Mouse (Mus musculus): ENCODE results near the gene Ncf4. TPM values are rescaled to one million over a fixed set of nuclear protein-coding genes. Genes with fewer than 3 reads are reported as not detected.

The Ncf4 gene
- 1.5 and 2.2 TPM in 2 replicates for polyA plus RNA-seq (2015; fragmentation: Nextera tagmentation; extraction: Ambion mirVana)

DNA sequence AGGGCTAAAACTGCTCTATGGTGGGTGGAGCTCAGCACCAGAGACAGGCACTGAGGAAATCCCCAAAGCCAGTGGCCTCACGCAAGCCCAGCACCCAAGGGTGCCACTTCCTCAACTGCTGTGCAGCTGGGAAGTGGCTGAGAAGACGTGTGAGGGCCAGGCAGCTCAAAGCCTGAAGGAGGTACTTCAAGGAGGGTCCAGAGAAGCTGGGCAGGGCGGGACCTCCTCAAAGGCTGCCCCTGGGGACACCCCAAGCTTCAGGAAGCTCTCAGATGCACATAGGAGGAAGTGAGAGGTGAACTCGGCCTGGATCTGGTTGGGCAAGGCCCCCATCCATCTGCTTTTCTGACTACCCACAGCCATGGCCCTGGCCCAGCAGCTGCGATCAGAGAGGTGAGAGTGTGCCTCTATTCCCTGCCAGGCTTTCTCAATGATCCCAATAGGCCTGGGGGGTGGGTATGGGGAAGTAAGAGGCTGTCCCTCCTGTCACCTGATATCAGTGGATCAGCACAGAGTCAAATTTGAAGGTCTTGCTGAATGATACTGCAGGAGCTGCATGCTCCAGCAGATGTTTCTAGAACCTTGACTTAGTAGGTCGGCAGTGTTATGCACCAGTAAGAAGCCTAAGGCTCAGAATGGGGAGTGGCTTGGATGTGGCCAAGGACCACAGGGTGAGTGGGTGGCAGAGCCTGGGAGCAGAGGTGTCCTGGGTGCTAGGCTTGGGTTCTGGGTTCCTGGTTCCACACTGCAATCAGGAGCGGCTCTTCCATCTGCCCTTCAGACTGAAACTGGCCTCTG, at the start of gene Ncf4:
Gene Ncf4, plus strand, starts transcription at position 107 of the 798 bp plus-strand sequence.
- H3K9me3 ChIP-seq, result no peaks in the 10 kb centered on the region
- 75% methylated on average over 7 of the region's 7 CpGs for WGBS
- H3K4me1 ChIP-seq (replicated peaks), result no peaks in the 10 kb centered on the region
- no peak within 1 kb of the TSS for H3K9ac ChIP-seq
- H3K4me2 ChIP-seq, result no peak within 1 kb of the TSS
- no peak for ATAC-seq (ENCODE audit: low FRiP score)
- peaks cover 11% of the 10 kb centered on the region; the same call in 1 of the 2 replicates for H3K27me3 ChIP-seq
- H3K27ac ChIP-seq, result no peak within 1 kb of the TSS
- no peak within 1 kb of the TSS for H3K4me3 ChIP-seq
- no peaks in the 10 kb centered on the region for H3K36me3 ChIP-seq

DNA sequence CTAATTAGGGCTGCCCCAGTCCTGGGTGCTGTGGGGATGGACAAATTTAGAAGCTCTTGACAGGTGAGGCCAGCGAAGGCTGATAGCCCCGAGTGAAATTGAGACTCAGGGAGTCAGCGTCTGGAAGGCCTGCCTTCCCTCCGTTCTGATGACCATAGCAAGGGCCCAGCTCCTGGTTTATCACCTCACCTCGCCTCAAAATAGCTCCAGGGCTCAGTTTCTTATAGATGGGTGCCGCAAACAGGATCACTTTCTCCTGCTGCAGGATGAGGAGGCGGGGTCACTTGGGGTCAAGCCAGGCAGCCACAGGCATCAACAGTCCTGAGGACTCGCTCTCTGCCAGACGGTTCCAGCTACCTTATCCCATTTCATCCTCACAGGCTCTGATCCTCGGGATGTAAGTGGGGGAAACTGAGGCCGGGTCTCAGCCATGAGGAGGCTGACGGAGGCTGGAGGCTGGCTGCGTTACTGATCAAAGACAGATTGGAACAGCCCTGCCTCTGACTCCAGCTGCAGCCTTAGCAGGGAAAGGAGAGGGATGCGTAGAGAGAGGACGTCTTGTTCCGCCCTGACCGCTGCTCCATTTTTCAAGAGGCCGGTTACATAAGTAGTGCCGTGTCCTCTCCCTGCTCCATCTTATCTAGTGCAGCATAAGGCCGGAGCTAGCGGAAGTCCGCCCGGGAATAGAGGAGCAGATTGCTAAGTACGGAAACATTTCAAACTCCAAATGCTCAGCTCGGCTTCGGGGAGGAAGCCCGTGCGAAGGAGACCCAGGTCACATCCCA, 49.3 kb upstream of the Ncf4 start:
- Histone ChIP-seq H3K4me3 (no peak overlapping the region), H3K9me3 (no peaks in the 10 kb centered on the region), H3K36me3 (no peaks in the 10 kb centered on the region), H3K4me1 (replicated peaks) (no peaks in the 10 kb centered on the region), H3K27ac (no peak overlapping the region), H3K9ac (no peak overlapping the region), H3K27me3 (peaks cover 18% of the 10 kb centered on the region; the same call in 1 of the 2 replicates), H3K4me2 (no peak overlapping the region)
- no peak for ATAC-seq (ENCODE audit: low FRiP score)
- 78% methylated on average over 28 of the region's 28 CpGs for WGBS

DNA sequence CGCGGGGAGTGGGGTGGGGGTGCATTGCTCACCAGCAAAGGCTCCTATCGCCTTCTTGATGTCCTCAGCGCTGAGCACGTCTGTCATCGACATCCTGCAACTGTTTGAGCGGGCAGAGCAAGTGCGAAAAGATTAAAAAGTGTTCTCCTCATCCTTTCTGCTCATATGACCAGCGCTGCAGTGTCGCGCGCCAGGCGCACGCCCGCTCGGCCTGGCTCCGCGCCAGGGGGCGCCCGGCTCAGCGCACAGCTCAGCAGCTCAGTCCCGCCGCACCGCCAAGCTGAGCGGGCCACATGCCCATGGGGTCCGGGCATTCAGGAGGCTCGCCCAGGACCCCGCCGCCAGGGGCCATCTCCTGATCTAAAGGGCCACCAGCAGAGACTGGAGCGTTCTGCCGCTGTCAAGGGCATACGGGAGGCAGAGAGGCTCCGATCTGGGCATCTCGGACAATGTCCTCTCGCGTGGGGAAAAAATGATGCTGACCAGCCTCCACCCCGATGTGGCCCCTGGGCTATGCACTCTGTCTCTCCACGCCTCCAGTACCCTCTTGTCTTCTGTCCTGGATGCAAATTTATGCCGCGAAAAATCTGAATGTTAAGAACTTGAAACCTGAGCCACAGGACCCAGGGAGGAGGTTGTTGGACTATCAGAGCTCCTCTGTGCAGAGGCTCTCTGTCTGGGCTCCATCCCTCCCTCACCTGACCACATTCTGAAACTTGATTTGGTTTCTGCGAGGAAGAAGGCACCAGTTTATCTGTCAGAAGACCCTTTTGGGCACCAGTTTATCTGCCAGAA, 40.4 kb upstream of the Ncf4 start:
- Histone ChIP-seq H3K4me1 (replicated peaks) (peaks cover 22% of the 10 kb centered on the region), H3K36me3 (no peaks in the 10 kb centered on the region), H3K9me3 (no peaks in the 10 kb centered on the region), H3K4me2 (peak overlapping the region; percentile 69), H3K27me3 (peaks cover 72% of the 10 kb centered on the region), H3K27ac (no peak overlapping the region), H3K9ac (peak overlapping the region; percentile 69), H3K4me3 (peak overlapping the region; percentile 40)
- under 1% methylated on average over 41 of the region's 41 CpGs for WGBS
- peak; percentile 80; the same call in 1 of the 2 replicates for ATAC-seq (ENCODE audit: low FRiP score)

DNA sequence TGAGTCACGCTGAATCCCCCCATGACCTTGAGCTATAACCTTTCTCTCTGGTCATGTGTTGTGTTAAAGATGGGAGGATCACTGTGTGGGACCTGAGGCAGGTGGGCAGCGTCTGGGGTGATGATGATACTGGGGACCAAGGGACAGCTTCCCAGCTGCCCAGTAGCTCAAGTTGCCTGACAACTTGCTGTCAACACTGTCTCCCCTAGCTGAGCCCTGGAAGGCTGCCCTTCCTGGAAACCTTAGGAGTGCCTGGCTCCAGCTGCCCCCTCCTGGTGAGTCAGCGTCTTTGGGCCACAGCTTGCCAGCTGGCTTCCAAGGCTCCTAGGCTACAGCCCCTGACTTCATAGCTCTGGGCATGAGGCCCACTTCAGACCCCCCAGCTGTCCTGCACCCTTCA, 39.4 kb upstream of the Ncf4 start:
- peaks cover 22% of the 10 kb centered on the region for H3K4me1 ChIP-seq (replicated peaks)
- no peak overlapping the region for H3K9ac ChIP-seq
- no peak overlapping the region for H3K4me3 ChIP-seq
- peaks cover 64% of the 10 kb centered on the region for H3K27me3 ChIP-seq
- no peak for ATAC-seq (ENCODE audit: low FRiP score)
- no peak overlapping the region for H3K4me2 ChIP-seq
- 39% methylated on average over 3 of the region's 3 CpGs for WGBS
- H3K9me3 ChIP-seq, result no peaks in the 10 kb centered on the region
- no peak overlapping the region for H3K27ac ChIP-seq
- no peaks in the 10 kb centered on the region for H3K36me3 ChIP-seq

DNA sequence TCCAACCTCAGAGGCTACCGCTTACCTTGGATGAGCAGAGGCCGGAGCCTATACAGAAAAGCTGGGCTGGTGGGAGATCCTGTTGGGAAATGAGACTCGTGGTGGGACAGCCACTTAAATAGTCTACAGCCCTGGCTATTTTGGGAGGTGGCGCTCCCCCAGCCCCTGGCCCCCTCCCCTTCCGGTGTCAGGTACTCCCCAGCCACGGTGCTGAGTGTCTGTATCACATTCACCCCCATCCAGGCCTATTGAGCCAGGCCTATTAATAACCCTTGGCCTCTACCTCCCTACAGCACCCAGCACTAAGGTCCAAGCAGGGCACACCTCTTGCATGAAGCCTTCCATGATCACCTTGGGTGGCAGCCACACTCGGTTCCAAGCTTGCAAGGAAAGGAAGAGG, 38.3 kb upstream of the Ncf4 start, which contains the start of gene Pvalb:
Gene Pvalb, minus strand, starts transcription at position 89 of the 400 bp plus-strand sequence.
- no peaks in the 10 kb centered on the region for H3K36me3 ChIP-seq
- no peaks in the 10 kb centered on the region for H3K9me3 ChIP-seq
- no peak within 1 kb of the TSS for H3K4me3 ChIP-seq
- no peak for ATAC-seq (ENCODE audit: low FRiP score)
- peaks cover 22% of the 10 kb centered on the region for H3K4me1 ChIP-seq (replicated peaks)
- peaks cover 58% of the 10 kb centered on the region for H3K27me3 ChIP-seq
- H3K27ac ChIP-seq, result no peak within 1 kb of the TSS
- no peak within 1 kb of the TSS for H3K9ac ChIP-seq
- H3K4me2 ChIP-seq, result no peak within 1 kb of the TSS
- WGBS, result 94% methylated on average over 7 of the region's 7 CpGs

DNA sequence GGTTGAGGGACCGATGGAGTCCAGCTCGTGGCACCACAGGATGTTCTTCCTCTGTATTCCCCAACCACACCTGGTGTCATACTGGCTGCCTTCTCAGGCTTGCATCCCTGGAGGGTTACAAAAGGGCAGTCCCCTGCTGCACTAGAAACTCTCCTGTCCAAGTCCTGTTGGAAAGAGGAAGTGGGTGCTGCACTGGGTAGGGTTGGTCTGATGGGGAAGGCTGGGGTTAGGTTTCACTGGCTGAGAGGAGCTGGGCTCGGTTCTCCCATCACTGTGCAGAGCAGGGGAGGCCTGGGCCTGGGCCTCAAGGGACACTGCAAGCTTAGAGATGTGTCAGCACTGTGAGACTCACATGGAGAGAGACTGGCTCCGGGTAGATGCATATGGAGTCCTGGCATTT, 34.4 kb upstream of the Ncf4 start:
- H3K9me3 ChIP-seq, result no peaks in the 10 kb centered on the region
- H3K36me3 ChIP-seq, result no peaks in the 10 kb centered on the region
- H3K4me3 ChIP-seq, result no peak overlapping the region
- no peak overlapping the region for H3K4me2 ChIP-seq
- peaks cover 7% of the 10 kb centered on the region; the same call in 1 of the 2 replicates for H3K4me1 ChIP-seq (replicated peaks)
- H3K27me3 ChIP-seq, result peaks cover 19% of the 10 kb centered on the region
- no peak for ATAC-seq (ENCODE audit: low FRiP score)
- H3K27ac ChIP-seq, result no peak overlapping the region
- no peak overlapping the region for H3K9ac ChIP-seq
- WGBS, result 77% methylated on average over 4 of the region's 4 CpGs

DNA sequence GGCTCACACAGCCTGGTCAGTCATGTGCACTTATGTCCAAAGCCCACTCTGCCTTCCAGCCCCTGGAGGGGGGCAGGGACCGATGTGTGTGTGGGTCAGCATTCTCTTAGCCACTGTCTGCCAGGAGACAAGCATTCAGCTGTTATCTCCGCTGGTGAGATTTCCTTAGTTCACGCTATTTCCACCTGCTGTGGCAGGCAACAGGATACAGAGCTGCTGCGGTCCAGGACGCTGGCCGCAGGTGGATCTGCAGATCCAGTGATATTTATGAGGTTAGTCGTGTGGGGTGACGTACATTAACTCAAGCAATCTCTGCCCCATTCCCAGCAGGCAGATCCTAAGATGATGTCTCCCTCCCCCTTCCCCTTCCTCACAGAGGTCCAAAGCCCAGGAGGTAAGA, 33.2 kb upstream of the Ncf4 start:
- no peaks in the 10 kb centered on the region for H3K9me3 ChIP-seq
- H3K27ac ChIP-seq, result no peak overlapping the region
- H3K4me2 ChIP-seq, result no peak overlapping the region
- H3K9ac ChIP-seq, result no peak overlapping the region
- H3K36me3 ChIP-seq, result no peaks in the 10 kb centered on the region
- H3K4me3 ChIP-seq, result no peak overlapping the region
- WGBS, result 86% methylated on average over 8 of the region's 8 CpGs
- no peaks in the 10 kb centered on the region for H3K4me1 ChIP-seq (replicated peaks)
- no peak for ATAC-seq (ENCODE audit: low FRiP score)
- 0 out of 2 replicates have a peak, but pooled peaks cover 8% of the 10 kb centered on the region for H3K27me3 ChIP-seq

DNA sequence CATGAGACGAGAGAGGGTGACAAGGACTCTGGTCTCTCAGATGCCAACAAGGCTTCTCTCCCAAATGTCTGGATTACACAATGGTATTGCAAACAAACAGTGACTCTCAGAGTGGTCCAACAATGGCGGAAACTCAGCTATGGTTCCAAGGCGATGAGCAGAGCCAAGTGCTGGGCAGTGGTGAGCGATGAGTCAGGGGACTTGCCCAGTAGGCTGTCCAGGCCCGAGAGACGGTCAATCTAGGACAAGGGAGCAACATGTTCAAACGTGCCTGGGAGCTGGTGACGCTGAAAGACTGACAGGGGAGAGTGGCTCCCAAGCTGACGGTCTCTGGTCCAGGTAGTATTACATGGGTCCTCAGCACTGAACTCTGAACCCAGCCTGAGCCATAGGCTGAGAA, 29.3 kb upstream of the Ncf4 start:
- H3K4me1 ChIP-seq (replicated peaks), result no peaks in the 10 kb centered on the region
- H3K36me3 ChIP-seq, result no peaks in the 10 kb centered on the region
- no peak overlapping the region for H3K27ac ChIP-seq
- H3K27me3 ChIP-seq, result no peaks in the 10 kb centered on the region
- WGBS, result 86% methylated on average over 9 of the region's 9 CpGs
- no peak overlapping the region for H3K4me2 ChIP-seq
- H3K9ac ChIP-seq, result no peak overlapping the region
- no peaks in the 10 kb centered on the region for H3K9me3 ChIP-seq
- ATAC-seq (ENCODE audit: low FRiP score), result no peak
- H3K4me3 ChIP-seq, result no peak overlapping the region

DNA sequence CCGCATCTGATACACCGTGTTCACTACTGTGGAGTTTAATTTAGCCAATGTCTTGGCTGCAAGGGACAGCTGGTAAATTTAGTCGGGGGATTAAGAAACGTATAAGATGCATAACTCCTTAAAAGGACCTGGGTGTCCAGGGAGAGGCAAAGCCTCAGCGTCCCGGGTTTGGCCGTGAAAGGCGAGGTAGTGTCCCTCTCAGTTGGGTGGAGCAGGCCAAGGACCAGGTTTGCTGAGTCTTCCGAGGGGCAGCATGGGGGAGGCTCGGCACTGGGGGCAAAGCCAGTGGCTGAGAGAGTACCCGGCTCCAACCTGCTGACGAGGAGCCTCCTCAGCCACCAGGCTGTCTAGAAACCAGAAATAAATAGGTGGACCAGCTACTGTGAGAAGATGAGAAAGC, 16.8 kb upstream of the Ncf4 start:
- Histone ChIP-seq H3K9me3 (no peaks in the 10 kb centered on the region), H3K36me3 (no peaks in the 10 kb centered on the region), H3K4me2 (no peak overlapping the region), H3K27ac (no peak overlapping the region), H3K4me1 (replicated peaks) (peaks cover 13% of the 10 kb centered on the region), H3K27me3 (0 out of 2 replicates have a peak, but pooled peaks cover 4% of the 10 kb centered on the region), H3K4me3 (no peak overlapping the region), H3K9ac (no peak overlapping the region)
- ATAC-seq (ENCODE audit: low FRiP score), result no peak
- WGBS, result 87% methylated on average over 12 of the region's 12 CpGs

DNA sequence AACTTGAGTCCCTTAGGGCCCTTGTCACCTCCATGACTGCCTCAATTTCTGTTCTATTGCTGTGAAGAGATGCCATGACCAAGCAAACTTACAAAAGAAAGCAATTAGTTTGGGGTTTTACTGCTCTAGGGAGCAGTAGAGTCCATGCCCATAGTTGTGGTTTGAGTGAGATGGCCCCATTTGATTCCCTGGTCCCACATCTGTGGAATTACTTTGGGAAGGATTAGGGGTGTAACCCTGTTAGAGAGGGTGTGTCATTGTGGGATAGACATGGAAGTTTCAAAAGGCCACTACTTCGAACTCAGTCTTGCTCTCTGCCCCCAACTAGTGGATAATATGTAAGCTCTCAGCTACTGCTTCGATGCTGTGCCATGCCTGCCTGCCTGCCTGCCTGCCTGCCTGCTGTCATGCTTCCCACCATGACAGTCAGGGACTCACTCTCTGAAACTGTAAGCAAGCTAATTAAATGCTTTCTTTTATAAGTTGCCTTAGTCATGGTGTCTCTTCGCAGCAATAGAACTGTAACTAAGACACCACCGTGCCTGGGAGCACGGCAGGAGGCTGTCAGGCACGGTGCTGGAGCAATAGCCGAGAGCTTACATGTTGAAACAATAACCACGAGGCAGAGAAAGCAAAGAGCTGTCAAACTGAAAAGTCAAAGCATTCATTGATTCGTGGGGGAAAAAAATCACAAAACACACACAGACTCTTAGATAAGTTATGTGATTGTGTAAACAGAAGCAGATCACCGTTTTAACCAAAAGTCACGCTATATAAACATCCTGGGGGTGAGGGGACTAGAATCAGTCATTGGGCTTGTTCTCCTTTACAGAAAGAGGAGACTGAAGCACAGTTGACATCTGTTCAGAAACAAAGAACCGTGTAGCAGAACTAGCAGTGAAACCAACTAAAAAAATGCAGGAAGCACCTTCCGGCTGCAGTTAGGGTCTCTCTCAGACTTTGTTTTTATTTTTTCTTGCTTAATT, 13.0 kb upstream of the Ncf4 start:
- H3K36me3 ChIP-seq, result no peaks in the 10 kb centered on the region
- H3K4me3 ChIP-seq, result peak overlapping the region; percentile 19; the same call in 1 of the 2 replicates
- peaks cover 13% of the 10 kb centered on the region for H3K4me1 ChIP-seq (replicated peaks)
- 20% methylated on average over 13 of the region's 13 CpGs for WGBS
- no peaks in the 10 kb centered on the region for H3K9me3 ChIP-seq
- peaks cover 10% of the 10 kb centered on the region; the same call in 1 of the 2 replicates for H3K27me3 ChIP-seq
- H3K27ac ChIP-seq, result peak overlapping the region; percentile 58; the same call in 1 of the 2 replicates
- H3K4me2 ChIP-seq, result peak overlapping the region; percentile 42
- peak; percentile 81 for ATAC-seq (ENCODE audit: low FRiP score)
- H3K9ac ChIP-seq, result 0 out of 2 replicates have a peak overlapping the region, but pooled peaks have one; percentile 25
